Mouse (Mus musculus) heart, embryonic 16.5 days (tissue): ENCODE measurements around the gene Coq3. TPM values are rescaled to one million over a fixed set of nuclear protein-coding genes. Genes with fewer than 3 reads are reported as not detected.
A peak's percentile ranks its signal among the peaks of the same experiment; 100 is the strongest.

Experiments used
- ATAC-seq: fragments of 200-750 bp; cut with Nextera tagmentation; replicated peaks from 2 replicates; pipeline ENCODE4 v1.8.0; 2017; ENCODE audit warnings: moderate number of reproducible peaks; ENCODE audit not compliant: insufficient read depth, low FRiP score; ENCODE audit errors: extremely low read depth
- H3K27ac ChIP-seq: fragments of 300-500 bp; sonication (generic); 2 replicates; pipeline ENCODE4 v1.5.1; 2014; ENCODE audit warnings: mild to moderate bottlenecking, low read length, control low read depth, moderate library complexity
- H3K27me3 ChIP-seq: fragments of 300-500 bp; sonication (generic); 2 replicates; pipeline ENCODE4 v1.6.1; 2014; ENCODE audit warnings: low read length, mixed read lengths; ENCODE audit not compliant: control insufficient read depth, insufficient read depth
- H3K36me3 ChIP-seq: fragments of 300-500 bp; sonication (generic); 2 replicates; pipeline ENCODE4 v1.6.1; 2014; ENCODE audit not compliant: control insufficient read depth, insufficient read depth
- H3K4me1 ChIP-seq: fragments of 300-500 bp; sonication (generic); 2 replicates; pipeline ENCODE4 v1.6.1; 2014; ENCODE audit warnings: low read length, mixed read lengths; ENCODE audit not compliant: control insufficient read depth, insufficient read depth
- H3K4me2 ChIP-seq: fragments of 300-500 bp; sonication (generic); 2 replicates; pipeline ENCODE4 v1.6.1; 2014; ENCODE audit warnings: low read depth, mild to moderate bottlenecking, control low read depth, low read length
- H3K4me3 ChIP-seq: fragments of 300-500 bp; sonication (generic); 2 replicates; pipeline ENCODE4 v1.5.1; 2014; ENCODE audit warnings: mild to moderate bottlenecking, control low read depth, low read length
- H3K9ac ChIP-seq: fragments of 300-500 bp; sonication (generic); 2 replicates; pipeline ENCODE4 v1.6.1; 2014; ENCODE audit warnings: low read length, control low read depth
- H3K9me3 ChIP-seq: fragments of 300-500 bp; sonication (generic); replicated peaks from 2 replicates; pipeline ENCODE4 v1.6.1; 2016; ENCODE audit warnings: low read length; ENCODE audit not compliant: control insufficient read depth
- WGBS: fragments of 180-500 bp; shearing (Covaris S2); extraction: QIAGEN DNeasy Blood & Tissue Kit; methylation state at CpG from one replicate; pipeline ENCODE4 v1.1.7; 2014; 5-methylcytosine and 5-hydroxymethylcytosine counted together
- polyA plus RNA-seq: library from polyadenylated mRNA; unstranded; fragments of >200 nt; fragmentation: Nextera tagmentation; extraction: Ambion mirVana; gene quantifications from 2 replicates; pipeline ENCODE4 v1.2.1, GENCODE M21; 2015

Coq3 gene
- 22.6 and 22.7 TPM in 2 replicates for polyA plus RNA-seq

- Histone ChIP-seq H3K9me3 (no peaks in the 10 kb centered on the region), H3K4me2 (peak within 1 kb of the TSS; percentile 88), H3K4me1 (peaks cover 6% of the 10 kb centered on the region), H3K9ac (peak within 1 kb of the TSS; percentile 86), H3K27me3 (no peaks in the 10 kb centered on the region), H3K27ac (peak within 1 kb of the TSS; percentile 96), H3K4me3 (peak within 1 kb of the TSS; percentile 84), H3K36me3 (0 out of 2 replicates have a peak, but pooled peaks cover 1% of the 10 kb centered on the region)
- under 1% methylated on average over 51 of the region's 51 CpGs for WGBS
- peak; percentile 91 for ATAC-seq
These were observed at the start of gene Coq3 for GRCm38 (mm10) chr4:21879565-21880220. TSS of gene Coq3 (plus strand) at chr4:21879673.

- Histone ChIP-seq H3K4me1 (no peaks in the 10 kb centered on the region), H3K27ac (no peak overlapping the region), H3K9me3 (no peaks in the 10 kb centered on the region), H3K36me3 (peaks cover 24% of the 10 kb centered on the region), H3K9ac (no peak overlapping the region), H3K27me3 (no peaks in the 10 kb centered on the region), H3K4me3 (no peak overlapping the region), H3K4me2 (no peak overlapping the region)
- ATAC-seq: no peak
- 96% methylated on average over 8 of the region's 8 CpGs for WGBS
These were observed 46.6 kb upstream of the Coq3 start for GRCm38 (mm10) chr4:21832844-21833243.

- WGBS: under 1% methylated on average over 50 of the region's 50 CpGs
- Histone ChIP-seq H3K9me3 (no peaks in the 10 kb centered on the region), H3K27me3 (no peaks in the 10 kb centered on the region), H3K9ac (peak within 1 kb of the TSS; percentile 93), H3K4me1 (peaks cover 9% of the 10 kb centered on the region), H3K4me2 (peak within 1 kb of the TSS; percentile 65), H3K4me3 (peak within 1 kb of the TSS; percentile 82), H3K36me3 (no peaks in the 10 kb centered on the region), H3K27ac (peak within 1 kb of the TSS; percentile 98)
- ATAC-seq: peak; percentile 98
These were observed 31.8 kb upstream of the Coq3 start, which contains the start of gene Pnisr for GRCm38 (mm10) chr4:21847481-21848286. TSS of gene Pnisr (plus strand) at chr4:21847583.

- H3K27ac ChIP-seq: peak overlapping the region; percentile 98
- no peaks in the 10 kb centered on the region for H3K27me3 ChIP-seq
- peak; percentile 90 for ATAC-seq
- H3K36me3 ChIP-seq: no peaks in the 10 kb centered on the region
- peaks cover 9% of the 10 kb centered on the region for H3K4me1 ChIP-seq
- H3K9me3 ChIP-seq: no peaks in the 10 kb centered on the region
- peak overlapping the region; percentile 65 for H3K4me2 ChIP-seq
- peak overlapping the region; percentile 82 for H3K4me3 ChIP-seq
- peak overlapping the region; percentile 93 for H3K9ac ChIP-seq
- 0% methylated on average over 24 of the region's 24 CpGs for WGBS
These were observed 31.2 kb upstream of the Coq3 start for GRCm38 (mm10) chr4:21848287-21848630.

GRCm38 (mm10) chr4:21857481-21857880, 22.0 kb upstream of the Coq3 start:
- H3K4me3 ChIP-seq: no peak overlapping the region
- no peak overlapping the region for H3K4me2 ChIP-seq
- H3K4me1 ChIP-seq: no peaks in the 10 kb centered on the region
- 76% methylated on average over 1 of the region's 1 CpGs for WGBS
- H3K9me3 ChIP-seq: no peaks in the 10 kb centered on the region
- H3K9ac ChIP-seq: no peak overlapping the region
- H3K36me3 ChIP-seq: peaks cover 30% of the 10 kb centered on the region
- H3K27me3 ChIP-seq: no peaks in the 10 kb centered on the region
- no peak for ATAC-seq
- H3K27ac ChIP-seq: no peak overlapping the region

- 93% methylated on average over 1 of the region's 1 CpGs for WGBS
- Histone ChIP-seq H3K4me1 (no peaks in the 10 kb centered on the region), H3K27ac (no peak overlapping the region), H3K27me3 (no peaks in the 10 kb centered on the region), H3K4me3 (no peak overlapping the region), H3K4me2 (no peak overlapping the region), H3K9me3 (no peaks in the 10 kb centered on the region), H3K9ac (no peak overlapping the region), H3K36me3 (peaks cover 44% of the 10 kb centered on the region)
- no peak for ATAC-seq
These were observed 14.2 kb upstream of the Coq3 start for GRCm38 (mm10) chr4:21865226-21865625.

- H3K4me1 ChIP-seq: peaks cover 6% of the 10 kb centered on the region
- H3K9ac ChIP-seq: peak overlapping the region; percentile 86
- H3K36me3 ChIP-seq: peaks cover 9% of the 10 kb centered on the region
- peak overlapping the region; percentile 88 for H3K4me2 ChIP-seq
- H3K27me3 ChIP-seq: no peaks in the 10 kb centered on the region
- peak overlapping the region; percentile 84 for H3K4me3 ChIP-seq
- WGBS: 29% methylated on average over 6 of the region's 6 CpGs
- no peaks in the 10 kb centered on the region for H3K9me3 ChIP-seq
- ATAC-seq: no peak
- no peak overlapping the region for H3K27ac ChIP-seq
These were observed 697 bp upstream of the Coq3 start for GRCm38 (mm10) chr4:21878776-21879175.

- Histone ChIP-seq H3K36me3 (no peaks in the 10 kb centered on the region), H3K4me2 (no peak overlapping the region), H3K9me3 (no peaks in the 10 kb centered on the region), H3K4me3 (no peak overlapping the region), H3K9ac (no peak overlapping the region), H3K4me1 (peaks cover 6% of the 10 kb centered on the region), H3K27me3 (no peaks in the 10 kb centered on the region), H3K27ac (no peak overlapping the region)
- no peak for ATAC-seq
- 90% methylated on average over 6 of the region's 6 CpGs for WGBS
These were observed 3.3 kb downstream of the Coq3 start for GRCm38 (mm10) chr4:21882806-21883205.

- Histone ChIP-seq H3K27me3 (no peaks in the 10 kb centered on the region), H3K27ac (no peak overlapping the region), H3K9ac (no peak overlapping the region), H3K4me2 (no peak overlapping the region), H3K4me3 (no peak overlapping the region), H3K9me3 (no peaks in the 10 kb centered on the region), H3K4me1 (no peaks in the 10 kb centered on the region), H3K36me3 (no peaks in the 10 kb centered on the region)
- ATAC-seq: no peak
- 74% methylated on average over 8 of the region's 8 CpGs for WGBS
These were observed 6.4 kb downstream of the Coq3 start for GRCm38 (mm10) chr4:21885831-21886230.
